Mouse (Mus musculus) MEL (cell line): Measurements from ENCODE around the gene Gpr156. TPM values are rescaled to one million over a fixed set of nuclear protein-coding genes. Genes with fewer than 3 reads are reported as not detected.
A peak's percentile ranks its signal among the peaks of the same experiment; 100 is the strongest.

Experiments
- DNase-seq: peaks from one replicate; pipeline ENCODE4 v3.0.0; 2011; ENCODE audit warnings: low read depth, low spot score
- H3K27ac ChIP-seq: 2 replicates; pipeline ENCODE4 v1.5.1; 2012; ENCODE audit warnings: low read depth, mild to moderate bottlenecking, control low read depth, low read length, moderate library complexity; ENCODE audit not compliant: control insufficient read depth
- H3K27me3 ChIP-seq, 2 experiments: fragments of 150-350 bp in 1 of 2; sonication (generic) in 1 of 2; 2 replicates each; pipeline ENCODE4 v1.6.1; 2012; ENCODE audit warnings: low read length in 2 of 2, mild to moderate bottlenecking in 2 of 2, improper control_type of control experiment in 1 of 2, moderate library complexity in 1 of 2; ENCODE audit not compliant: insufficient read depth in 2 of 2, control insufficient read depth in 1 of 2
- H3K36me3 ChIP-seq, 2 experiments: 2 replicates each; pipeline ENCODE4 v1.6.1; 2012 to 2014; ENCODE audit warnings: low read length in 2 of 2, improper control_type of control experiment in 1 of 2, inconsistent platforms in 1 of 2, mild to moderate bottlenecking in 1 of 2; ENCODE audit not compliant: insufficient read depth in 2 of 2, control insufficient read depth in 1 of 2
- H3K4me1 ChIP-seq, 2 experiments: fragments of 150-350 bp in 1 of 2; sonication (generic) in 1 of 2; 2 replicates each; pipeline ENCODE4 v1.6.1; 2012; ENCODE audit warnings: low read length in 2 of 2, improper control_type of control experiment in 1 of 2, mild to moderate bottlenecking in 1 of 2; ENCODE audit not compliant: insufficient read depth in 2 of 2, control insufficient read depth in 1 of 2
- H3K4me3 ChIP-seq, 2 experiments: fragments of 150-350 bp in 1 of 2; sonication (generic) in 1 of 2; 2 replicates each; pipeline ENCODE4 v1.5.1; 2012; ENCODE audit warnings: low read depth in 2 of 2, low read length in 2 of 2, mild to moderate bottlenecking in 2 of 2, moderate library complexity in 2 of 2, control low read depth in 1 of 2, improper control_type of control experiment in 1 of 2; ENCODE audit not compliant: control insufficient read depth in 1 of 2, insufficient read depth in 1 of 2
- H3K79me2 ChIP-seq: 2 replicates; pipeline ENCODE4 v1.6.1; 2012; ENCODE audit warnings: mild to moderate bottlenecking, low read length, moderate library complexity; ENCODE audit not compliant: control insufficient read depth, poor library complexity, insufficient read depth
- H3K9ac ChIP-seq: 2 replicates; pipeline ENCODE4 v1.6.1; 2012; ENCODE audit warnings: low read depth, mild to moderate bottlenecking, control low read depth, low read length, moderate library complexity; ENCODE audit not compliant: control insufficient read depth, poor library complexity, severe bottlenecking
- H3K9me3 ChIP-seq: fragments of 150-350 bp; sonication (generic); replicated peaks from 2 replicates; pipeline ENCODE4 v1.6.1; 2012; ENCODE audit warnings: mild to moderate bottlenecking, low read length, improper control_type of control experiment, moderate library complexity; ENCODE audit not compliant: insufficient read depth
- BHLHE40 ChIP-seq: IDR thresholded peaks from 2 replicates; pipeline ENCODE4 v1.6.1; 2012; ENCODE audit warnings: low read depth, mild to moderate bottlenecking, inconsistent platforms, low read length, improper control_type of control experiment, borderline replicate concordance
- CHD1 ChIP-seq: IDR thresholded peaks from 2 replicates; pipeline ENCODE4 v1.6.1; 2012; ENCODE audit warnings: low read depth, mild to moderate bottlenecking, inconsistent platforms, low read length, improper control_type of control experiment
- CTCF ChIP-seq, 3 experiments: IDR thresholded peaks in 2 of 3; conservative IDR thresholded peaks in 1 of 3; 2 replicates each; pipeline ENCODE4 v1.5.1; 2011 to 2012; ENCODE audit warnings: low read length in 3 of 3, low read depth in 2 of 3, mild to moderate bottlenecking in 2 of 3, improper control_type of control experiment in 1 of 3, inconsistent platforms in 1 of 3, mixed read lengths in 1 of 3, moderate library complexity in 1 of 3; ENCODE audit not compliant: control insufficient read depth in 1 of 3, insufficient read depth in 1 of 3, poor library complexity in 1 of 3, severe bottlenecking in 1 of 3
- E2F4 ChIP-seq: IDR thresholded peaks from 2 replicates; pipeline ENCODE4 v1.6.1; 2011; ENCODE audit warnings: low read depth, low read length, improper control_type of control experiment, borderline replicate concordance
- EP300 ChIP-seq, 2 experiments: IDR thresholded peaks; 2 replicates each; pipeline ENCODE4 v1.6.1; 2011; ENCODE audit warnings: improper control_type of control experiment in 2 of 2, low read length in 2 of 2, low read depth in 1 of 2, mild to moderate bottlenecking in 1 of 2
- ETS1 ChIP-seq: IDR thresholded peaks from 2 replicates; pipeline ENCODE4 v1.6.1; 2012; ENCODE audit warnings: low read depth, mild to moderate bottlenecking, inconsistent platforms, low read length, improper control_type of control experiment, moderate library complexity
- GABPA ChIP-seq: IDR thresholded peaks from 2 replicates; pipeline ENCODE4 v1.6.1; 2012; ENCODE audit warnings: low read depth, mild to moderate bottlenecking, inconsistent platforms, low read length, improper control_type of control experiment, moderate library complexity
- HCFC1 ChIP-seq: IDR thresholded peaks from 2 replicates; pipeline ENCODE4 v1.6.1; 2012; ENCODE audit warnings: low read depth, mild to moderate bottlenecking, inconsistent platforms, low read length, improper control_type of control experiment, moderate library complexity
- MAFK ChIP-seq: IDR thresholded peaks from 2 replicates; pipeline ENCODE4 v1.6.1; 2011; ENCODE audit warnings: low read depth, mild to moderate bottlenecking, low read length, improper control_type of control experiment, borderline replicate concordance
- MAX ChIP-seq: IDR thresholded peaks from 2 replicates; pipeline ENCODE4 v1.6.1; 2011; ENCODE audit warnings: low read length, improper control_type of control experiment
- MAZ ChIP-seq: IDR thresholded peaks from 2 replicates; pipeline ENCODE4 v1.6.1; 2012; ENCODE audit warnings: low read depth, mild to moderate bottlenecking, inconsistent platforms, low read length, improper control_type of control experiment
- MEF2A ChIP-seq: IDR thresholded peaks from 2 replicates; pipeline ENCODE4 v1.6.1; 2014; ENCODE audit warnings: low read depth, mild to moderate bottlenecking, inconsistent platforms, low read length, improper control_type of control experiment; ENCODE audit not compliant: poor library complexity, insufficient replicate concordance, severe bottlenecking; ENCODE audit errors: extremely low read depth
- MXI1 ChIP-seq: IDR thresholded peaks from 2 replicates; pipeline ENCODE4 v1.6.1; 2011; ENCODE audit warnings: mild to moderate bottlenecking, low read depth, low read length, improper control_type of control experiment
- MYB ChIP-seq: IDR thresholded peaks from 2 replicates; pipeline ENCODE4 v1.6.1; 2011; ENCODE audit warnings: mild to moderate bottlenecking, low read depth, low read length, improper control_type of control experiment
- MYC ChIP-seq: IDR thresholded peaks from 2 replicates; pipeline ENCODE4 v1.6.1; 2011; ENCODE audit warnings: low read depth, mild to moderate bottlenecking, low read length, improper control_type of control experiment, moderate library complexity
- NRF1 ChIP-seq: IDR thresholded peaks from 2 replicates; pipeline ENCODE4 v1.6.1; 2014; ENCODE audit warnings: low read depth, mild to moderate bottlenecking, inconsistent platforms, low read length, improper control_type of control experiment, moderate library complexity; ENCODE audit not compliant: poor library complexity, insufficient read depth, severe bottlenecking
- POLR2AphosphoS2 ChIP-seq: IDR thresholded peaks from 2 replicates; pipeline ENCODE4 v1.6.1; 2011; ENCODE audit warnings: low read length, improper control_type of control experiment
- RCOR1 ChIP-seq: IDR thresholded peaks from 2 replicates; pipeline ENCODE4 v1.6.1; 2012; ENCODE audit warnings: low read depth, mild to moderate bottlenecking, inconsistent platforms, low read length, improper control_type of control experiment
- SIN3A ChIP-seq: IDR thresholded peaks from 2 replicates; pipeline ENCODE4 v1.6.1; 2012; ENCODE audit warnings: low read length, improper control_type of control experiment, inconsistent platforms
- SMC3 ChIP-seq: IDR thresholded peaks from 2 replicates; pipeline ENCODE4 v1.6.1; 2011; ENCODE audit warnings: low read depth, low read length, improper control_type of control experiment
- TBP ChIP-seq: IDR thresholded peaks from 2 replicates; pipeline ENCODE4 v1.8.0; 2011; ENCODE audit warnings: low read depth, low read length, improper control_type of control experiment
- TCF12 ChIP-seq: IDR thresholded peaks from 2 replicates; pipeline ENCODE4 v1.6.1; 2014; ENCODE audit warnings: low read depth, mild to moderate bottlenecking, inconsistent platforms, low read length, improper control_type of control experiment, moderate library complexity
- UBTF ChIP-seq: IDR thresholded peaks from 2 replicates; pipeline ENCODE4 v1.6.1; 2012; ENCODE audit warnings: low read depth, mild to moderate bottlenecking, inconsistent platforms, low read length, improper control_type of control experiment, moderate library complexity, borderline replicate concordance; ENCODE audit not compliant: insufficient read depth
- USF1 ChIP-seq: IDR thresholded peaks from 2 replicates; pipeline ENCODE4 v1.6.1; 2014; ENCODE audit warnings: low read depth, mild to moderate bottlenecking, inconsistent platforms, low read length, improper control_type of control experiment, moderate library complexity
- ZC3H11A ChIP-seq: IDR thresholded peaks from 2 replicates; pipeline ENCODE4 v1.6.1; 2012; ENCODE audit warnings: low read depth, mild to moderate bottlenecking, inconsistent platforms, low read length, improper control_type of control experiment
- ZKSCAN1 ChIP-seq: IDR thresholded peaks from 2 replicates; pipeline ENCODE4 v1.6.1; 2012; ENCODE audit warnings: low read depth, mild to moderate bottlenecking, inconsistent platforms, low read length, improper control_type of control experiment, moderate library complexity
- ZNF384 ChIP-seq: IDR thresholded peaks from 2 replicates; pipeline ENCODE4 v1.6.1; 2012; ENCODE audit warnings: low read depth, mild to moderate bottlenecking, inconsistent platforms, low read length, improper control_type of control experiment
- polyA plus RNA-seq, 2 experiments: library from polyadenylated mRNA; stranded (reverse) in 1 of 2; unstranded in 1 of 2; fragments of >175 nt in 1 of 2; fragments of >200 nt in 1 of 2; gene quantifications; 2 replicates each; pipeline versions ENCODE4 v1.2.1 to v1.2.4; 2012; ENCODE audit warnings: low replicate concordance in 2 of 2, low read depth in 1 of 2; ENCODE audit not compliant: insufficient read length in 2 of 2, insufficient read depth in 1 of 2, missing spikeins in 1 of 2
- total RNA-seq: library from RNA; depleted of rRNA; stranded (reverse); fragments of 300-350 nt; gene quantifications from 2 replicates; pipeline ENCODE4 v1.2.3, GENCODE M21; 2012; rRNA removed

The Gpr156 gene
- total RNA-seq = not detected in 2 replicates
- polyA plus RNA-seq = not detected

DNA sequence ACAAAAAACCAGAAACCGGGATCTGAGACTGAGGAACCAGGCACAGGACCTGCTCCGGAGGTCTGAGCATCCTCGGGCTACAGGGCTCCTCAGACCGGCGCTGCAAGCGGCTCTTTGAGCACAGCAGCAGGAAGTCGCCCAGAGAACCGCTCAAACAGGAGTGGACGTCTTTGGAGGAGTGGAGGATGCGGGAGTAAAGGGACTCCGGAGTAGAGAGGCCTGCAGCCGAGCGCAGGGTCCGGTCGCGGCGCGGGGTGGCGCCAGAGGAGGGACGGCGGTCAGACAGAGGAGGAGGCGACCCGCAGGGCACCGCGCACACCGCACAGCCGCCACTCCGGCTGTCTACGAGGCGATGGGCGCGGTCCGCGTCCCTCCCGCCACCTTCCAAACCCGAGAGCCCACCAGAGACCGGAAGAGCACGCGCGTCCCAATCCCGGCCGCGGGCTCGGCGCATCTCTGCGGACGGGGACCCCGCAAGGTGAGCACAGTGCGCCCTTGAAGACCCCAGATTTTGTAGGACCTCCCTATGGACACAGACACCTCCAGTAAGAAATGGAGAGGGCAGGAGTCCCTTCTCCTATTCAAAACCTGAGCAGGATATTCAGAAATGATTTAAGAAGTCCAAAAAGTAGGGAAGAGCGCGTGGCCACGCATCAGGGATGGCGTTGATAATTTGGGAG, at the start of gene Gpr156:
Gene Gpr156 (plus strand): TSS at position 359 of the 680 bp plus-strand sequence.
- Histone ChIP-seq H3K9ac (no peak within 1 kb of the TSS), H3K4me1 (no peaks in the 10 kb centered on the region), H3K9me3 (no peaks in the 10 kb centered on the region), H3K27ac (no peak within 1 kb of the TSS), H3K27me3 (no peaks in the 10 kb centered on the region; a peak in 2 of 4 replicates), H3K36me3 (no peaks in the 10 kb centered on the region), H3K4me3 (no peak within 1 kb of the TSS), H3K79me2 (no peaks in the 10 kb centered on the region)
- no peak for DNase-seq
- TF ChIP-seq CTCF (IDR thresholded peaks at IDR 0.05 in 2 of 3, conservative IDR thresholded peaks at IDR 0.05 in 1 of 3; ENCODE audit: control insufficient read depth in 1 of 3, insufficient read depth in 1 of 3, low read depth in 2 of 3, low read length in 3 of 3, poor library complexity in 1 of 3, severe bottlenecking in 1 of 3) (no peak), CHD1 (no peak), USF1 (no peak)

DNA sequence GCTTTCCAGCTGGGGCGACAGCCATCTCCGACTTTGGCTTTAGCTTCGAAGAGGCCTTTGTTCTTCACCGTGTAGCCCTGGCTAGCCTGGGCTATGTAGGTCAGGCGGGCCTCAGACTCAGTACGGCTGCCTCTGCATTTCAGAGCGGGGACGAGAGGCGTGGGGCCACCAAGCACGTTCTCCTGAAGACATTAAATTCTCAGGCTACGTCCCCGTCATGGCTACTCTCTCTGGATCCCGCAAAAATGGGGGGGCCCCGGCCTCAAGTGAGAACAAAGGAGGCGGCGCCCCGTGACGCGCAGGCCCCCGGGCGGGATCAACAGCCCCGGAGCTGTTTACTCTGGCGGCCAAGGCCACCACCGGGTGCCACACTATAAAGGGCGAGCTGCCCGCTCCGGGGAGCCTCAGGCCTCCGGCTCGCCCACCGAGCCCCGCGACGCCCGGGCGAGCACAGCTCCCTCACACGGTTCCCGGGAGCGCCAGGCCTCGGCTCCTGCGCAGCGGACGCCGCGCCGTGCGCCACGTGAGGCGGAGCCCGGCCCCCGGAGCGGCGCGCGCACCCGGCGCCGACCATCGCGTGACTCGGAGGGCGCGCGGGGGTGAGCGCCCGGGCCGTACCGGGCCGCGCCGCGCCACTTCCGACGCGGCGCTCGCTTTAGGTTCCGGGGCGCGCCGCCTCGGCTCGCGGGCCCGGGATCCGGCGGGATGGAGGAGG, 48.3 kb upstream of the Gpr156 start, which contains the start of gene Lrrc58:
Gene Lrrc58 (plus strand): TSS at position 599 of the 715 bp plus-strand sequence.
- DNase-seq = peak; percentile 78
- H3K36me3 ChIP-seq = peaks cover 3 to 27% of the 10 kb centered on the region in 2 experiments
- peak within 1 kb of the TSS; percentile 98 to 100 for H3K4me3 ChIP-seq
- peak within 1 kb of the TSS; percentile 100 for H3K9ac ChIP-seq
- H3K79me2 ChIP-seq = peaks cover 39% of the 10 kb centered on the region
- H3K27me3 ChIP-seq = 0 out of 4 replicates have a peak, but pooled peaks cover 0 to 2% of the 10 kb centered on the region in 2 experiments
- no peaks in the 10 kb centered on the region for H3K9me3 ChIP-seq
- peak within 1 kb of the TSS; percentile 79 for H3K27ac ChIP-seq
- H3K4me1 ChIP-seq = peaks cover 6 to 22% of the 10 kb centered on the region in 2 experiments
- TF ChIP-seq CHD1 (no peak), ZC3H11A (no peak), GABPA (no peak), E2F4 (no peak), USF1 (peak; percentile 82), CTCF (IDR thresholded peaks at IDR 0.05 in 2 of 3, conservative IDR thresholded peaks at IDR 0.05 in 1 of 3; ENCODE audit: control insufficient read depth in 1 of 3, insufficient read depth in 1 of 3, low read depth in 2 of 3, low read length in 3 of 3, poor library complexity in 1 of 3, severe bottlenecking in 1 of 3) (no peak), MXI1 (peak; percentile 72; the same call in 1 of the 2 replicates), NRF1 (peak; percentile 73), HCFC1 (peak; percentile 72), SMC3 (no peak), ZKSCAN1 (no peak), BHLHE40 (peak; percentile 54; the same call in 1 of the 2 replicates), MEF2A (no peak), MAX (peak; percentile 82), POLR2AphosphoS2 (peak; percentile 37; the same call in 1 of the 2 replicates), UBTF (no peak), ETS1 (no peak), ZNF384 (no peak), SIN3A (no peak), RCOR1 (no peak), MAFK (no peak), MYB (no peak), MYC (no peak), EP300 (IDR thresholded peaks at IDR 0.05; ENCODE audit: low read depth in 1 of 2, low read length in 2 of 2) (no peak), TBP (no peak), TCF12 (no peak), MAZ (0 out of 2 replicates have a peak, but pooled peaks have one; percentile 13)
